Mouse (Mus musculus) bone marrow, adult 2 months (tissue): ENCODE results near the gene Nxt2.
"Not testable (repeated sequence)": the region's sequence is repeated elsewhere in the genome, so short reads cannot be mapped to it uniquely, and the experiment has no call there.

Source experiments
- CTCF ChIP-seq: fragments of 200-500 bp; IDR thresholded peaks from 2 replicates; pipeline ENCODE4 v1.5.1; 2011; ENCODE audit warnings: low read length, control low read depth; ENCODE audit not compliant: control insufficient read depth, insufficient read depth
- POLR2A ChIP-seq: fragments of 200-500 bp; IDR thresholded peaks from 2 replicates; pipeline ENCODE4 v1.6.1; 2011; ENCODE audit warnings: low read depth, mild to moderate bottlenecking, control low read depth, low read length, borderline replicate concordance; ENCODE audit not compliant: control insufficient read depth

DNA sequence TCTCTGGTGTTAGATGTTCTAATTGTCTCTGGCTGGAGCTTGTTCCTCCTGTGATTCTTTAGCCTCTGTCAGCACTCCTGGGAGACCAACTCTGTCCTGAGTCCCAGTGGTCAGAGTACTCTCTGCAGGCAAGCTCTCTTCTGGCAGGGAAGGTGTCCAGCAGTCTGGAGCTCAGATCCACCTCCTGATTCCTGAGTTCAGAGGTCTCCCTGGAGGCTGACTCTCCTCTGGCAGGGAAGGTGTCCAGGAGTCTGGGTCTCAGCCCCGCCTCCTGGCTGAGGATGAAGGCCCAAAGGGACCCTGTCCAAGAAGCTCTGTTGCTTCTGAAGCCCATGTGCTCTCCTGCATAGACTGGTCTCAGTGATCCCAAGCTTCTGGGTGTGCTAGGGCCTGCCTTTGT, 9.6 kb downstream of the Nxt2 start:
- TF ChIP-seq CTCF, POLR2A: not testable (repeated sequence)
